Mouse (Mus musculus): ENCODE data around the gene Tmc2.

The Tmc2 gene

DNA sequence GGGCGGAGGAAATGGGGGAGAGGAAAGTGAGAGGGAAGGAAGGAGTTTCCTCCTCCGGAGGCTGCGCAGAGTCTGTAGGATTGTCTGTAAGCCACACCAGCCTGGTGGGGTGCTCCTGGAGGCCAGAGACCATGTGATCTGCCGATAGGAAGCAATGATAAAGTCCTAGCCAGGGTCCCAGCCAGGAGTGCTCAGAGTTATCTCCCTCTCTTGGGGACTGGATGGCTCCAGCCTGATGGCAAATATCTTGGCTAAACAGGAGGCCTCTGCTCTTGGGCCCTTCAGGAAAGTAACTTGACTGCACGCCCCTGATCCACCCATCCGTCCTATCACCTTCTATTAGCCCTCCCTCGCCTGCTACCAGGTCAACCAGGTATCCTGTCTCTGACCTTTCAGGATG is 53.2 kb downstream of the Tmc2 start:
- DNase-seq (ENCODE audit: low read depth, low spot score) = no peak

- no peak for DNase-seq (ENCODE audit: low read depth, low spot score)
Measured at GRCm38 (mm10) chr2:130256762-130257161, 61.8 kb downstream of the Tmc2 start.

DNA sequence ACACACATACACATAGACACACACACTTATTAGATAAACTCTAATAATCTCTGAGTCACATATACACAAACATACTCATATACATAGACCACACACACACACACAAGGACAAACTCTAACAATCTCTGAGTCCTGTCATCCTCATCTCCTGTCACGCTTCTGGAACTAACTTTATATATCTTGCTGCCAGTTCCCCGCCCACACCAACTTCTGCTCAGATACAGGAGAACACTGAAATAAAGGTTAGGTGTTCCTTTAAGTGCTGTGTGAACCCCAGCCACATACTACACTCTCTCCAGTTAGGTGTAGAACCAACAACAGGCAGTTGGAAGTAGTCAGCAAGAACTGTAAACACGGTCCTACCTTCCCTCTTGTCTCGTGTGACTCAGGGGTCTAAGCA is 65.8 kb downstream of the Tmc2 start:
- no peak for DNase-seq (ENCODE audit: low read depth, low spot score)

- DNase-seq (ENCODE audit: low read depth, low spot score) = no peak
Measured at GRCm38 (mm10) chr2:130261914-130262313, 66.9 kb downstream of the Tmc2 start.

DNA sequence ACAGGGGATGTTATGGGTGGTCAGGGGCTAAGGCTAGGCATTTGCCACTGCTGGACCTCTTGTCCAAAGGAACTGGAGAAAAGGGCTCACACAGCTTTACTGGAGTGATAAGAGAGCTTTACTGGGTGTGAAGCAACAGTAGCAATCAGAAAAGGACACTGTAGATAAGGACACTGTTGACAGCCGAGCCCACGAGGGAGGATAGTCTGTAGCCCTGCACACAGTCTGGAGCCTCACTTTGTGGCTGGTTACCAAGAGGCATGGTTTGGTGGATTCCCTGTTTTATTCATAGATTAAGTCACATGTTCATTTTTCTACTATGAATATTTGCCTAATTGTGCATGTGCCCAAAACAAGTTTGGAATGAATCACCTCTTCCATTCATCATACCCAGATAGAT is 67.4 kb downstream of the Tmc2 start:
- DNase-seq (ENCODE audit: low read depth, low spot score) = no peak

DNA sequence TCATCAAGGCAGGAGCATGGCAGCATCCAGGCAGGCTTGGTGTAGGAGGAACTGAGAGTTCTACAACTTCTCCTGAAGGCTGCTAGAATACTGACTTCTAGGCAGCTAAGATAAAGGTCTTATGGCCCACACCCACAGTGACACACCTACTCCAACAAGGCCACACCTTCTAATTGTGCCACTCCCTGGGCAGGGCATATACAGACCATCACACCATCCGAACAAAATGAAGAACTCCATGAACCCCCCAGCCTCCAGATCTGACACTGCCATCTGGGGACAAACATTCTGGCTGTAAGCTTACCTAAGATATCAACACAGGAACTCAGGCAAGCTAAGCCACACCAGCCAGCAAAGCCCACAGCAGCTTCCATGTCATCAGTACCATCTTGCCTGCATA is 70.5 kb downstream of the Tmc2 start:
- no peak for DNase-seq (ENCODE audit: low read depth, low spot score)

- DNase-seq (ENCODE audit: low read depth, low spot score) = no peak
Measured at GRCm38 (mm10) chr2:130268074-130268473, 73.1 kb downstream of the Tmc2 start.

GRCm38 (mm10) chr2:130273732-130274131 is 78.7 kb downstream of the Tmc2 start:
- no peak for DNase-seq (ENCODE audit: low read depth, low spot score)

- peak; percentile 98 for DNase-seq (ENCODE audit: low read depth, low spot score)
Measured at GRCm38 (mm10) chr2:130274149-130274861, 79.3 kb downstream of the Tmc2 start, which contains the start of gene Nop56. Gene Nop56 (plus strand): TSS chr2:130274430.

DNA sequence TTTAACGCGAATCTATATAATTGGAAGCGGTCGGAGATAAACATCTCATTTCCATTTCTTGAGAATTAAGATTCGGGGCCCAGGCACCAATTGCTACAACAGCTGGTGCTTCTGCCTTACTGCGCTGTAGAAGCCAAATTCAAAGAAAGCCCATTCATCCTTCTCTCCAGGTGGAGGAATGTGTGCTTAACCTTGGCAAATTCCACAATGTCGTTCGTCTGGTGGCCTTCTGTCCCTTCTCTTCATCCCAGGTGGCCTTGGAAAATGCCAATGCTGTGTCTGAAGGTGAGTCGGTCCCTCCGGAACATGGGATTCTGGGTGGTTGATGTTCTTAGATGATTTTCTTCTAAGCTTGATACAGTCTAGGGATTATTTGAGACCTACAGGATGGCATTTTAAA is 79.9 kb downstream of the Tmc2 start:
- no peak for DNase-seq (ENCODE audit: low read depth, low spot score)

DNA sequence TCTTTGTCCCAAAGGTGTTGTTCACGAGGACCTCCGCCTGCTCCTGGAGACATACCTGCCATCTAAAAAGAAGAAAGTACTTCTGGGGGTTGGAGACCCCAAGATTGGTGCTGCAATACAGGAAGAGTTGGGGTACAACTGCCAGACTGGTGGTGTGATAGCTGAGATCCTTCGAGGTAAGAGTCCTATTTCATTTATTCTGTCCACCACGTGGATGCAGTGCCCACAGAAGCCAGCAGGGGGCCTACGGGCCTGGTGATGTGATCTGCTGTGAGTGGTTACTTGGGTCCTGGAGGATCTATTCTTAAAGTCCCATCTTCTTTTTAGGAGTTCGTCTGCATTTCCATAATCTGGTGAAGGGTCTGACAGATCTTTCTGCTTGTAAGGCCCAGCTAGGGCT is 80.7 kb downstream of the Tmc2 start:
- no peak for DNase-seq (ENCODE audit: low read depth, low spot score)

- DNase-seq (ENCODE audit: low read depth, low spot score) = no peak
Measured at GRCm38 (mm10) chr2:130279600-130280091, 84.7 kb downstream of the Tmc2 start.

DNA sequence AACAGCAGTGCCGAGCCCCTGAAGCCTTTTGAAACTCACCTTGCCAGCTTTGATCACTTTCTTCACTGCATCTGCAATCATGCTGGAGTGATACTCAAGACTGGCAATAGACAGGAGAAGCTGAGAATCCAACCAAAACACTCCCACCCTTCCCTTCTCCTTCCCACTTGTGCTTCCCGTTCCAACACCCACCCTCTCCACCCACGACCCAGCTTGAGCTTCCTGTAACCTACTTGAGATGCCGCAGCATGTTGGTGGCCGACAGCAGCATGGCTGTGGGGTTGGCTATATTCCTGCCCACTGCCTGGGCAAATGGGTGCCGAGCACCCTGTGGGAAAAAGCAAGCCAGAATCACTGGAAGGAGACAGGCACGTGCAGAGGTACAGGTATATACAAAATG is 85.2 kb downstream of the Tmc2 start:
- no peak for DNase-seq (ENCODE audit: low read depth, low spot score)

DNA sequence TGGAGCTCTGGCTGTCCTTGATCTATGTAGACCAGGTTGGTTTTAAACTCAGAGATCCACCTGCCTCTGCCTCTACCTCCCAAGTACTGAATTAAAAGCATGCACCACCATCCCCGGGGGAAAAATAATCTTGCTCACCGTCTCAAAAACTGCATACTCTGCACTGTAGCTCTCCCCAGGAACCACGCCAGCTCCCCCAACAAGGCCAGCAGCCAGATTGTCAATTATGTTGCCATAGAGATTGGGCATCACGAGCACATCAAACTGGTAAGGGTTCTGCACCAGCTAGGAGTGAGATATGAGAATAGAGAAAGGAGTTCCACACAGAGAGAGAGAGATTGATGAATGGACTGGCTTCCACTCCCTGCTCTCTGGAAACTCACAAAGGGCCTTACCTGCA is 85.8 kb downstream of the Tmc2 start:
- no peak for DNase-seq (ENCODE audit: low read depth, low spot score)

DNA sequence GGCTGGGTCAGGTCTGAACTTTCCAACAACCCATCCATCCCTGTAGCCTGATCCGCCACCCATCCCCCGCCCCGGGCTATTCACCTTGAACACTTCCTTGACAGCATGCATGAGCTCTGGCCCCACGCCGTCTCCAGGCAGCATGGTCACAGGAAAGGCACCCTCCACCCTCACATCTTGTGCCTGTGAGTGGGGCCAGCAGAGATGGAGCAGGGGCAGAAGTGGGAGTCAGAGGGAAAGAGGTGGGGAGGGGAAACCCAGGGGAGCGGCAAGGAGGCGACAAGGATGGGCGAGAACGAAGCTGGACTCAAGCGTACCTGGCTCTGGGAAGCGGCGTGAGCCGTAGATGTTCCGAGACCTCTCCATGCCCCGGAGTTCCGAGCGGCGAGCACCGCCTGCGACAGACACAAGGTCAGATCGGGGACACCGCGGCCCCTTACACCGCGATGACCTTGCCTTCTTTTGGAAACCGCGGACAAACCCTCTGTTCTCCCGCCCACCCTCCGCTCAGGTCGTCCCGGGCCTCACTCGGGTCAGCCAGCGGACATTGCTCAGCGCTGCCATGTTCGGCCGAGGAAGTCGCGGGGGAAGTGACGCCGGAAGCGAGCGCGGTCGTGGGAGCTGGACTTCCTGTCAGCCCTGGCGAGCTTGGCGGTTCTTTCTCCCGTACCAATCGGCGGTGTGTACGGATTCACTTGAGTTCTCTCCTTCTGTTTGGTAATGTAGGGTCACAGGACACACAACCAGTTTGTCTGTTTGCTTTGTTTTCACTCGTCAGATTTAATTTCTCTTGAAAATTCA is 89.1 kb downstream of the Tmc2 start, which contains the start of gene Idh3b:
Gene Idh3b, minus strand, starts transcription at position 694 of the 801 bp plus-strand sequence.
- DNase-seq (ENCODE audit: low read depth, low spot score) = peak; percentile 72

DNA sequence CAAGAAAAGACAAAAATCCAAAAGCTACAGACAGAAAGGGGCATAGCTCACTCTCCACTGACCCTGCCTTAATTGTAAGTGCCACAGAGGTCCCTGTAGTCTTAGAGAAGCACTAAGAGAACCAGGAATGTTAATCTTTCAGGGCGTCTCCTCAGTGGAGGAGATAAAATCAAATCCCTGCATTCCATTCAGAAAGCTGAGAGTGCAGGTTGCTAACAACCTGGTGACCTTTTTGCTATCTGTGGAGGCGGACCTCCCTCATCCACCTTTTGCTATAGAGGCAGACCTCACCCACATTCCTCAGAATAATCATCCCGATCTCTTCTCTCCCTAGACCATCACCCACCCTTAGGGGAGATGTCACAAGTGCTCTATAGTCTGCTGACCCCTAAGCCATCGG is 94.1 kb downstream of the Tmc2 start:
- no peak for DNase-seq (ENCODE audit: low read depth, low spot score)

DNA sequence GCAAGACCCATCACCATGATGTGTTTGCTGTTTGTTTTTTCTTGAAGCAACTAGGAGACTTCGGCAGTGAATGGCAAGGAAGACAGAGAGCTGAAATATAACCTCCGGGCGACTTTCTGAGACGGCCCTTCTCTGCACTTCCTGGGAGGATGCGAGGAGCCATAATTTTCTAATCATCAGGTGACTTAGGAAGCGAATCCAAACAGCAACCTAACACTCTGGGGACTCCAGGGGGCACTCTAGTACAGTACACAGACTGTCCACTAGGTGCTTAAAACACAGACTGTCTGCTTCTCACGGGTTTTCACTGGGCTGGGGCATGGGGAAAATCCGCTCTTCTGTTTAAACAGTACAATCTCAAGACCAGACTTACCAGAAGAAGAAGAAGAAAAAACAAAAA is 96.4 kb downstream of the Tmc2 start:
- peak; percentile 67 for DNase-seq (ENCODE audit: low read depth, low spot score)

DNA sequence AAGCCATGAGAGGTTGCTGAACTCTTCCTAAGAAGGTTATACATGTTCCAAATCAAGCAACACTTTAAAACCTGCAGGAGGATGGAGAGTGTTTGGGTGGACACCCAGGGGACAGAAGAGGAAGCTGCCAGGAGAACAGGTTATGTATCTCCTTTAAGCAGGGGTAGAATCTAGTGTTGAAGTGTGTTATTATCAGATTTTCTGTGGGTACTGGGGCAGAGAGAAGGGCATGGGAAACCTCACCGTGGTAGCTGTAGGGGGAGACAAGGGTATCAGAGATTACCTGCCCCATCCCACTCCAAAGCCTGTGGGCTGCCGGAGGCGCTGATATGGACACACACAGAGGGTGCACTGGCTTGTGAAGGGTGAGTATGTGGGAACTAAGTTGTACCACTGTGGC is 98.0 kb downstream of the Tmc2 start:
- DNase-seq (ENCODE audit: low read depth, low spot score) = no peak

GRCm38 (mm10) chr2:130293486-130293885 is 98.5 kb downstream of the Tmc2 start:
- DNase-seq (ENCODE audit: low read depth, low spot score) = no peak

GRCm38 (mm10) chr2:130294218-130294935 is 99.4 kb downstream of the Tmc2 start:
- no peak for DNase-seq (ENCODE audit: low read depth, low spot score)

DNA sequence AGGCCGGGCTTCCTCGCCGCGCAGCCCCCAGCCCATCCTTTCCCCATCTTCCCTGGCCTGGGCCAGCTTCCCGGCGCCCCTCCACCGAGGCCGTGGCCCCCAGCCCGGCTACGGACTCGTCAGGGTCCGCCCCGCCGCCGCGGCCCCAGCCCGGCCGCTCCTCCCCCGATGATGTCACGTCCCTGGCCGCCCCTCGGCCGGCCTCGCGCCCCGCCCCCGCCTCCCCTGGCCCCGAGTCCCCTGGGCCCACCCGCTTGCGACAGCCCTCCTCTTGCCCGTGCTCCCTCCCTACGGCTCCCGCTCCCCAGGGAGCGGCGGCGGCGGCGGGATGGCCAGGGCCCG is 99.9 kb downstream of the Tmc2 start, which contains the start of gene Ebf4:
Gene Ebf4, plus strand, starts transcription at position 234 of the 342 bp plus-strand sequence.
- no peak for DNase-seq (ENCODE audit: low read depth, low spot score)
